Mouse (Mus musculus) right cerebral cortex, postnatal 14 days (tissue): ENCODE measurements around the gene Trim65.
"Not testable (repeated sequence)": the region's sequence is repeated elsewhere in the genome, so short reads cannot be mapped to it uniquely, and the experiment has no call there.

Experiments
- DNase-seq: peaks from one replicate; pipeline ENCODE4 v3.0.0; 2022

Trim65 gene

GRCm38 (mm10) chr11:116106963-116107776 lies 23.8 kb downstream of the Trim65 start:
- no peak for DNase-seq

GRCm38 (mm10) chr11:116106154-116106962 lies 24.6 kb downstream of the Trim65 start:
- no peak for DNase-seq

GRCm38 (mm10) chr11:116105065-116105464 lies 25.9 kb downstream of the Trim65 start:
- no peak for DNase-seq

GRCm38 (mm10) chr11:116104006-116104646 lies 26.8 kb downstream of the Trim65 start:
- no peak for DNase-seq

- DNase-seq = no peak
Measured at GRCm38 (mm10) chr11:116103572-116103971, 27.4 kb downstream of the Trim65 start.

GRCm38 (mm10) chr11:116102472-116102871 lies 28.5 kb downstream of the Trim65 start:
- no peak for DNase-seq

GRCm38 (mm10) chr11:116101931-116102381 lies 29.0 kb downstream of the Trim65 start:
- DNase-seq = no peak

- DNase-seq = no peak
Measured at GRCm38 (mm10) chr11:116100839-116101238, 30.1 kb downstream of the Trim65 start.

- DNase-seq = no peak
Measured at GRCm38 (mm10) chr11:116100385-116100784, 30.5 kb downstream of the Trim65 start.

GRCm38 (mm10) chr11:116099462-116099861 lies 31.5 kb downstream of the Trim65 start:
- no peak for DNase-seq

GRCm38 (mm10) chr11:116098711-116099460 lies 32.0 kb downstream of the Trim65 start:
- DNase-seq = no peak

- no peak for DNase-seq
Measured at GRCm38 (mm10) chr11:116096213-116097108, 34.5 kb downstream of the Trim65 start.

- DNase-seq = no peak
Measured at GRCm38 (mm10) chr11:116095573-116095972, 35.4 kb downstream of the Trim65 start.

GRCm38 (mm10) chr11:116093771-116094565 lies 37.0 kb downstream of the Trim65 start:
- DNase-seq = no peak

- DNase-seq = not testable (repeated sequence)
Measured at GRCm38 (mm10) chr11:116092959-116093358, 38.0 kb downstream of the Trim65 start.

GRCm38 (mm10) chr11:116091591-116091990 lies 39.3 kb downstream of the Trim65 start:
- no peak for DNase-seq

GRCm38 (mm10) chr11:116089545-116089944 lies 41.4 kb downstream of the Trim65 start:
- DNase-seq = no peak

GRCm38 (mm10) chr11:116088741-116089394 lies 42.1 kb downstream of the Trim65 start:
- no peak for DNase-seq

GRCm38 (mm10) chr11:116088188-116088587 lies 42.7 kb downstream of the Trim65 start:
- DNase-seq = no peak
